Mouse (Mus musculus): ENCODE data around the gene Olfr94.

GRCm38 (mm10) chr17:37246715-37247114, 45.9 kb upstream of the Olfr94 start:
- TF ChIP-seq CHD2 (IDR thresholded peaks at IDR 0.05; ENCODE audit: low read length) (peak; percentile 88), MAX (IDR thresholded peaks at IDR 0.05; ENCODE audit: low read length) (no peak), CTCF (IDR thresholded peaks at IDR 0.05 in 2 of 3, conservative IDR thresholded peaks at IDR 0.05 in 1 of 3; ENCODE audit: control insufficient read depth in 1 of 3, insufficient read depth in 1 of 3, low read depth in 2 of 3, low read length in 3 of 3, poor library complexity in 1 of 3, severe bottlenecking in 1 of 3) (peak in 2 of 3 experiments; percentile 33 to 37; a peak in 3 of 6 replicates), POLR2A (IDR thresholded peaks at IDR 0.05; ENCODE audit: control insufficient read depth in 1 of 2, insufficient read depth in 1 of 2, low read depth in 1 of 2, low read length in 2 of 2, poor library complexity in 1 of 2) (no peak), USF1 (IDR thresholded peaks at IDR 0.05; ENCODE audit: low read depth, low read length) (no peak), NELFE (IDR thresholded peaks at IDR 0.05; ENCODE audit: low read depth, low read length) (no peak), KAT2A (conservative IDR thresholded peaks at IDR 0.05; ENCODE audit: low read depth, low read length) (no peak), SIN3A (IDR thresholded peaks at IDR 0.05; ENCODE audit: low read length) (no peak), HCFC1 (IDR thresholded peaks at IDR 0.05; ENCODE audit: low read depth, low read length) (no peak), GABPA (IDR thresholded peaks at IDR 0.05; ENCODE audit: low read depth, low read length) (no peak), TAL1 (IDR thresholded peaks at IDR 0.05; ENCODE audit: low read length) (no peak)
